Mouse (Mus musculus): ENCODE measurements around the gene Olfr554.

- no peak for TF ChIP-seq POLR2A (IDR thresholded peaks at IDR 0.05; ENCODE audit: borderline replicate concordance, extremely low read depth, insufficient read depth, insufficient read length, poor library complexity, severe bottlenecking)
- no peak for TF ChIP-seq CTCF (IDR thresholded peaks at IDR 0.05; ENCODE audit: borderline replicate concordance, extremely low read depth, insufficient read depth, insufficient read length)
These were observed 40.7 kb upstream of the Olfr554 start, which contains the start of gene Olfr552 for GRCm38 (mm10) chr7:102597378-102598031.
